Mouse (Mus musculus) ES-Bruce4 (cell line): Measurements from ENCODE around the gene Mical2.

ENCODE experiments used
- CTCF ChIP-seq: IDR thresholded peaks from one replicate; pipeline ENCODE4 v1.8.1; 2011; ENCODE audit warnings: low read depth, low read length
- EP300 ChIP-seq: IDR thresholded peaks from 2 replicates; pipeline ENCODE4 v1.6.1; 2011; ENCODE audit warnings: low read depth, low read length; ENCODE audit not compliant: insufficient read depth

DNA sequence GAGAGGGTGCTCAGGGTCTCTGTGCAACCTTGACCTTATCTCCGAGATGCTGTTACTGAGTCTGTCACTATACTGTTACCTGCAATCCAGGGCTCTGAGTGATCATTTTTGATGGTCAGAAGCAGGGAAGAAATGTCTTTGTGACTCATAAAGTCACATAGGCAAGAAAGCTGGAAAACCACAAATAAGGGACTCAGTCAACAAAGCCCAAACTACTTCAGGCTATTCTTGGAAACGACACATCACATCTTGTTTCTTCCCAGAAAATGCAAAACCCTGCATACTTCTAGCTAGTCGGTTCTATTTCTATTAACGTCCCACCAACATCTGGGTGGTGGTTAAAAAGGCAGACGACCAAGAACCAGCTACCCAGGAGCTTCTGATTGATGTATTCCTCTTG lies 41.6 kb downstream of the Mical2 start:
- TF ChIP-seq CTCF (no peak), EP300 (no peak)
